Mouse (Mus musculus) midbrain, embryonic 11.5 days (tissue): ENCODE measurements at regions not wholly inside any gene's neighbourhood (a gene's known extent, or its start where the extent isn't known, plus 50 kb on each side); places are given as distances from the start of the nearest gene placed in this dataset.

ENCODE experiments used
- ATAC-seq: fragments of 200-750 bp; cut with Nextera tagmentation; 2 replicates; pipeline ENCODE4 v1.8.0; 2017; ENCODE audit warnings: moderate TSS enrichment, moderate library complexity; ENCODE audit not compliant: low FRiP score
- DNase-seq: peaks from one replicate; pipeline ENCODE4 v3.0.0; 2015; ENCODE audit warnings: low spot score; ENCODE audit errors: missing footprints
- H3K27ac ChIP-seq: fragments of 300-500 bp; sonication (generic); 2 replicates; pipeline ENCODE4 v1.5.1; 2014; ENCODE audit warnings: low read depth, low read length
- H3K27me3 ChIP-seq: fragments of 300-500 bp; sonication (generic); 2 replicates; pipeline ENCODE4 v1.6.1; 2014; ENCODE audit warnings: mild to moderate bottlenecking, low read length, moderate library complexity, mixed read lengths; ENCODE audit not compliant: control insufficient read depth, insufficient read depth
- H3K36me3 ChIP-seq: fragments of 300-500 bp; sonication (generic); 2 replicates; pipeline ENCODE4 v1.6.1; 2014; ENCODE audit warnings: mild to moderate bottlenecking, low read length, moderate library complexity, mixed read lengths; ENCODE audit not compliant: control insufficient read depth, insufficient read depth
- H3K4me1 ChIP-seq: fragments of 300-500 bp; sonication (generic); 2 replicates; pipeline ENCODE4 v1.6.1; 2014; ENCODE audit warnings: low read length; ENCODE audit not compliant: control insufficient read depth, insufficient read depth
- H3K4me2 ChIP-seq: fragments of 300-500 bp; sonication (generic); 2 replicates; pipeline ENCODE4 v1.6.1; 2014; ENCODE audit warnings: mild to moderate bottlenecking, moderate library complexity
- H3K4me3 ChIP-seq: fragments of 300-500 bp; sonication (generic); 2 replicates; pipeline ENCODE4 v1.5.1; 2014; ENCODE audit warnings: low read depth, low read length
- H3K9ac ChIP-seq: fragments of 300-500 bp; sonication (generic); 2 replicates; pipeline ENCODE4 v1.6.1; 2014; ENCODE audit warnings: low read length
- H3K9me3 ChIP-seq: fragments of 300-500 bp; sonication (generic); 2 replicates; pipeline ENCODE4 v1.6.1; 2016; ENCODE audit warnings: low read length; ENCODE audit not compliant: control insufficient read depth
- WGBS: fragments of 180-500 bp; shearing (Covaris S2); extraction: QIAGEN DNeasy Blood & Tissue Kit; methylation state at CpG from one replicate; pipeline ENCODE4 v1.1.7; 2014; 5-methylcytosine and 5-hydroxymethylcytosine counted together

- no peaks in the 10 kb centered on the region for H3K4me1 ChIP-seq
- no peaks in the 10 kb centered on the region for H3K36me3 ChIP-seq
- no peak for DNase-seq
- no peak overlapping the region for H3K9ac ChIP-seq
- no peak for ATAC-seq
- H3K27ac ChIP-seq: no peak overlapping the region
- H3K4me2 ChIP-seq: no peak overlapping the region
- H3K4me3 ChIP-seq: no peak overlapping the region
- H3K27me3 ChIP-seq: no peaks in the 10 kb centered on the region
- no peaks in the 10 kb centered on the region for H3K9me3 ChIP-seq
- WGBS: 83% methylated on average over 8 of the region's 8 CpGs
These were observed 108.4 kb upstream of the Mylip start for GRCm38 (mm10) chr13:45281106-45281505.

- Histone ChIP-seq H3K27me3 (no peaks in the 10 kb centered on the region), H3K27ac (no peak overlapping the region), H3K4me1 (no peaks in the 10 kb centered on the region), H3K9me3 (no peaks in the 10 kb centered on the region), H3K36me3 (no peaks in the 10 kb centered on the region), H3K9ac (no peak overlapping the region), H3K4me3 (no peak overlapping the region), H3K4me2 (no peak overlapping the region)
- 76% methylated on average over 2 of the region's 2 CpGs for WGBS
- DNase-seq (peak; percentile 82), ATAC-seq (no peak)
These were observed 102.9 kb upstream of the Mylip start for GRCm38 (mm10) chr13:45286651-45287050.

- no peaks in the 10 kb centered on the region for H3K36me3 ChIP-seq
- 82% methylated on average over 4 of the region's 4 CpGs for WGBS
These were observed 102.3 kb upstream of the Mylip start for GRCm38 (mm10) chr13:45287217-45287616.

DNA sequence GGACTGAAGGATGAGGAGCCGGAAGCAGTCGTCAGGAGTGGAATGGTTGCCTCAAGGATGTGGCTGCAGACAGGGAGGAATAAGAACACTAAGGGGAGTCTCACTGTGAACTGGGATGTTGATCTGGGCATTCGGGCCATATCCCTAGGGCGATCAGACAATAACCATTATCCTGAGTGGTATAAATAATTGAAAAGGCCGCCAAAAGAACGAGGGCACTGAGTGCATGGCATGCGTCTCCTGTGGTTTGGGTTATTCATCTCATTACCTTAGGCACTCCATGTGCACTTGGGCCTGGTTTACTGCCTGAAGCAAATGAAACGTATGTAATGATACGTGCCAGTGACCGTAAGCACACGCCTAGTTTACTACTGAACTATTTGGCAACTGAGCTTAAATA is 99.6 kb upstream of the Mylip start:
- Histone ChIP-seq H3K9me3 (no peaks in the 10 kb centered on the region), H3K4me3 (no peak overlapping the region), H3K9ac (no peak overlapping the region), H3K4me2 (no peak overlapping the region), H3K36me3 (no peaks in the 10 kb centered on the region), H3K27me3 (no peaks in the 10 kb centered on the region), H3K4me1 (no peaks in the 10 kb centered on the region), H3K27ac (no peak overlapping the region)
- 95% methylated on average over 11 of the region's 11 CpGs for WGBS
- no peak for ATAC-seq
- peak; percentile 23 for DNase-seq

More at GRCm38 (mm10) chr13:45287217-45287616, 102.3 kb upstream of the Mylip start:
- Histone ChIP-seq H3K4me2 (no peak overlapping the region), H3K27me3 (no peaks in the 10 kb centered on the region), H3K27ac (no peak overlapping the region), H3K4me1 (no peaks in the 10 kb centered on the region), H3K9me3 (no peaks in the 10 kb centered on the region), H3K9ac (no peak overlapping the region), H3K4me3 (no peak overlapping the region)
- no peak for ATAC-seq
- no peak for DNase-seq

DNA sequence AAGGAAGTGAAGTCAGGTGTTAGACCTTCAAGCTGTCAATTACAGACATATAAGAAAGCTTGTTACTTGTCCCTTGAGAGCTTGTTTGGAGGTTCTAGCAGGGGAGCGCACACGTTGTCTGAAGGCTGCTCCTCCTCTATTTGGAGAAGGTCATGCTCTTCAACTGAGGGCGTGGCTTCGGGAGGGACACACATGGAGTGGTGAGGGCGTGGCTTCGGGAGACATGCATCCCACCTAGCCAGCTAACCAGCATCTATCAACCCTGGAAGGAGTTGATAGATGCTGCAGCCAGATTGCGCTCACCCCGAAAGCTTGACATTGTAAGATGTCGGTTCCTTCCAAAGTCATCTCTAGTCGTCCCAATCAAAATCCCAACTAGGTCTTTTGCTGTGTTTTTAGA is 94.9 kb upstream of the Mylip start:
- Histone ChIP-seq H3K9ac (no peak overlapping the region), H3K27me3 (no peaks in the 10 kb centered on the region), H3K36me3 (no peaks in the 10 kb centered on the region), H3K27ac (no peak overlapping the region), H3K9me3 (no peaks in the 10 kb centered on the region), H3K4me3 (no peak overlapping the region), H3K4me1 (no peaks in the 10 kb centered on the region), H3K4me2 (no peak overlapping the region)
- 90% methylated on average over 10 of the region's 10 CpGs for WGBS
- DNase-seq (no peak), ATAC-seq (no peak)

DNA sequence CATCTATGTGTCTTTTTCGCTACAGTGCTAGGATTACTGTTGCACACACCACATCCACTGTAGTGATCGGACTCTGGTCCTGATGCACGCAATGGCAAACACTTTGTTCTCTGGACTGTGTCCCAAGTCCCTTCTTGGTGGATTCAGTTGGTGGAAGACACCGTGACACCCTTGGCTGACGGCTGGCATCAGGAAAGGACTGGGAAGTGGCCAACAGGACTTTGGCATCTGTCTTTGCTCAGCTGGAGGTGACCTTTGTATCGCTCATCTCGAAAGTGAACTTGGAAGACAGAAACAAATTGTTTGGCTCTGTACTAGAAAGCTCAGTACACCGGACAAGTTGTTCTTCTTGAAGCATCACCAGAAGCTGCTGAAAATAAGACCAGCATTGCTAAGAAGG is 88.9 kb upstream of the Mylip start:
- Histone ChIP-seq H3K9me3 (no peaks in the 10 kb centered on the region; the same call in 1 of the 2 replicates), H3K4me1 (no peaks in the 10 kb centered on the region), H3K9ac (no peak overlapping the region), H3K27me3 (no peaks in the 10 kb centered on the region), H3K4me2 (no peak overlapping the region), H3K36me3 (no peaks in the 10 kb centered on the region), H3K4me3 (no peak overlapping the region), H3K27ac (no peak overlapping the region)
- DNase-seq (no peak), ATAC-seq (no peak)
- WGBS: 92% methylated on average over 8 of the region's 8 CpGs

DNA sequence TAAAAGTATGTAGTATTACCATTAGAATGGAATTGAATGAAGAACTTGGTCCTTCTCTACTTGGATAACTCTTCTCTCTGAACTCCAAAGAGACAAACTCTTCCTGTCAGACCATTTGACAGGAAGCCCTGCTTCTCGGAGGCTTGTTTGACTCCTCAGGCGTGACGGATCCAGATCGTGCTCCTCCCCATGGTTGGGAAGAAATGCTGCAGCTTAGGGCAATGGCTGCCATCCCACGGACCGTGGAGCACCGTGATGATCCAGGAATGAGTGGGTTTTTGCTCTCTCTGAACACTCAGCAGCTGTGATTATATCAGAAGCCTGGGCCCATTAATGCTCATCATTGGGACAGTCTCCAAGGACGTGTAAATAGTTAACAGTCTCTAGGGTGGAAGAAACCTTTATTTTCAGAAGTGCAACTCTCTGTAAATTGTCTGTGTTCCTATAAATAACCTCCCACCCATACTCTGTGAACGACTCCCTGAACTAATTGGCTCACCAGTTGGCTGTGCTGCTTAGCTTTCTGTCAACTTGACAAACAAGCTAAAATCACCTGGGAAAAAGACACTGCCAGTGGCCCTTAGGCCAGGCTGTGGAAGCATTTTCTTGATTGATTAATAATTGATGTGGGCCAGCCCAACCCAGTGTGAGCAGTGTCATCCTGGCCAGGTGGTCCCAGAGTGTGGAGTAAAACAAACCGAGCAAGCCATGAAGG is 88.2 kb upstream of the Mylip start:
- no peak overlapping the region for H3K4me3 ChIP-seq
- H3K36me3 ChIP-seq: no peaks in the 10 kb centered on the region
- H3K4me2 ChIP-seq: no peak overlapping the region
- no peaks in the 10 kb centered on the region for H3K27me3 ChIP-seq
- DNase-seq: no peak
- no peaks in the 10 kb centered on the region; the same call in 1 of the 2 replicates for H3K9me3 ChIP-seq
- ATAC-seq: no peak
- H3K9ac ChIP-seq: no peak overlapping the region
- H3K4me1 ChIP-seq: no peaks in the 10 kb centered on the region
- H3K27ac ChIP-seq: no peak overlapping the region
- 83% methylated on average over 10 of the region's 10 CpGs for WGBS

DNA sequence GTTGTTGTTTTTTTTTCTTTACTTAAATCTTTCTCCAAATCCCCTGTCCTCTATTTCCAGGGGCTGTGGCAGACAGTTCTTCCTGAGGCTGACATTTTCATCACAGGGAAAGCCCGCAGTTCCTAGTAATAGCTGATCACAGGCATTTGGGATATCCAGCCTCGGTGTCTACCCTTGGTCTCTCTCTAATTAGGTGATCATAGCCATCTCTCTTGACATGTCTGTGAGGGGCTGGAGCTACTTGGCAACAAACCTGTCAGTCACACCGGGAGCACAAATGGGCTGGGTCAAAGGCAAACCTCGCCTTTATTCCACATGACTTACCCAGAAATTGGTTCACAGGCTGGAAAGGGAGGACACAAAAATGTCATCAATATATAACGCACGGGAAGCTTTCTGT is 86.7 kb upstream of the Mylip start:
- Histone ChIP-seq H3K4me3 (no peak overlapping the region), H3K36me3 (no peaks in the 10 kb centered on the region), H3K9ac (no peak overlapping the region), H3K27ac (no peak overlapping the region), H3K27me3 (no peaks in the 10 kb centered on the region), H3K4me1 (no peaks in the 10 kb centered on the region), H3K9me3 (no peaks in the 10 kb centered on the region; the same call in 1 of the 2 replicates), H3K4me2 (no peak overlapping the region)
- no peak for DNase-seq
- no peak for ATAC-seq
- 78% methylated on average over 6 of the region's 6 CpGs for WGBS

GRCm38 (mm10) chr13:45306177-45306576 is 83.4 kb upstream of the Mylip start:
- Histone ChIP-seq H3K27me3 (no peaks in the 10 kb centered on the region), H3K4me3 (no peak overlapping the region), H3K36me3 (no peaks in the 10 kb centered on the region), H3K4me1 (no peaks in the 10 kb centered on the region), H3K9me3 (no peaks in the 10 kb centered on the region; the same call in 1 of the 2 replicates), H3K9ac (no peak overlapping the region), H3K4me2 (no peak overlapping the region), H3K27ac (no peak overlapping the region)
- ATAC-seq: no peak
- 79% methylated on average over 5 of the region's 5 CpGs for WGBS
- no peak for DNase-seq
